Mouse (Mus musculus) skeletal muscle tissue, adult 2 months (tissue): ENCODE results near the gene Nusap1.
"Not testable (repeated sequence)": the region's sequence is repeated elsewhere in the genome, so short reads cannot be mapped to it uniquely, and the experiment has no call there.

Experiments used
- DNase-seq: peaks from one replicate; pipeline ENCODE4 v3.0.0-alpha.2; 2012; ENCODE audit warnings: low read depth, low spot score

Gene Nusap1

DNA sequence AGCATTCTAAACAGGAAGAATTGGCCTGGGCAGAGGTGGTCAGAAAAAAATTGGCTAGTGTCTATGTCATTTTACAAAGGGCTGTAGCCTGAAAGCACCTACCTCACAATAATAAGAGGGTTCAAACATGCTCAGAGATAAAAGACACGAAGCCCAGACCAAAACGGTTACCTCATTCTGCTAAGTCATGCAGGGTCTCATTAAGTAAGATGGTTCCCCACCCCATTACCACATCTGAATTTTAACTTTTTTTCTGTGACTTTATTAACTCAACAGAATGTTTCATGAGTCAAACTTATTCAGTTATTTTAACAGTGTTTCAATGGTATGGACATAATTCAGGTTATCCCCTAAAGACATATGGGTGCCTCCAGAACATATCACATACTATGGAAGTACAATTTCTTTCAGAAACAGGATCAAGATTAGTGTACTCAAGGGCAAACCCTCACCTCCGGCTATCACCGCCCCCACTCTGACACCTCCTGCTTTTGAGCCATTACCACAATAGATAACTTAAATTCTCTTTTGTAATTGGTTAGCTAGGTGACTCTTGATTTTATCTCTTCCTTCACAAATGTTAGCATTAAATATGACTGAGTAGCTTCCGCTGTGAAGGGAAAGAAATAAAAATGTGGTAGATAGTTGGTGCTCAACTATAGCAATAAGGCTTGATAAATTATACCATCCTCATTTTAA, 23.3 kb downstream of the Nusap1 start:
- no peak for DNase-seq

DNA sequence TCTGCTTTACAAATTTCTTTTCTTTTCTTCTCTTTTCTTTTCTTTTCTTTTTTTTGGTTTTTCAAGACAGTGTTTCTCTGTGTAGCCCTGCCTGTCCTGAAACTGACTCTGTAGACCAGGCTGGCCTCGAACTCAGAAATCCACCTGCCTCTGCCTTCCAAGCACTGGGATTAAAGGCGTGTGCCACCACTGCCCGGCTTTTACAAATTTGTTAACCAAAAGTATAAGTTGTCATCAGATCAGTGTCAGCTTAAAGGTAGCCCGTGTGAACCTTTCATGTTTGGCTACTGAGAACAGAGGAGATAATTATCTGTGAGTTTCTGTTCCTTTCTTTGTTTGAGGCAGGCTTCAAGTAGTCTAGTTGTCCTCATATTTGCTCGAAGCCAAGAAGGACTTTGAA, 26.2 kb downstream of the Nusap1 start:
- DNase-seq: no peak

DNA sequence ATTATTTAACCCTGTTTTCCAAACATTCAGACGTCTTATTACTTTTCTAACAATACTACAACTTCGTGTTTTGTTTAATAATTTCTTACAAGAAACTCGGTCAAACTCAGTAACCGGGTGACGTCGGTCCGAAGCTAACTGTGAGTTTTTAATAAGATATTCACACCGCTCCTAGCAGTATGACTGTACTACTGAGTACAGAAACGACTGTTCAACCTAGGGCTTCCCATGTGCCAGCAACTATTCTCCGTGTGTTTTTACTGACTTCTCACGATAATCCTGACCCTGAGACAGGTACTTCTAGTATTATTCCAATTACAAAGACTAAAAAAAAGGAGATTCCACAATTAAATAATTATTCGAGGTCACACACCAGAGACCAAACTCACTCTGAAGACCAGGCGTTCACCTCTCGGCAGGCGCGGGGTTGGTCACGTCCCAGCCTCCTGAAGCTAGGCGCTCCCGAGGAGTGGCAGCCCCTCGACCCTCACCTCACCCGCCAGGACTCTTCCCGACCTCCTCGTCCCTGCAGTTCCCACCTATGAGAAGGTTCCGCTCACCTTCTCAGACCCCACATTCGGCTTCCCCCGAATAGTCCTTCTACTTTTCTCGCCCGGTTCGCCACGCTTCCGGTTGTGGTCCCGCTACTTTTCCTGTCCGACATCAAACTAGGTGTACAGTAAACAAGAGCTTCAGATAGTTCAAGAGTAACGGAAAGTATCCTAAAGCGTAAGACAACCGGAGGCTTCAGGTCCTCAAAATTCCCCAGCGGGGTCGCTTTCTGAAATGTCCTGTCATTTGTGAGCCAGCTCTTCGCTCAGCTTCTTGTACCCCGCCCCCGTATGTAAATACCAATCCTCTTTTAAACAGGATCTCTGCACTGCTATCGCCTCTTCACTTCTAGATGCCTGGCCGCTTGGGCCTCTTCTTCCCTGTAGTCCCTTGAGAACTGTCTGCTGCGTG, 44.4 kb downstream of the Nusap1 start, which contains the start of gene Ndufaf1:
Gene Ndufaf1 (minus strand): TSS at position 608 of the 963 bp plus-strand sequence.
- DNase-seq: peak; percentile 50

DNA sequence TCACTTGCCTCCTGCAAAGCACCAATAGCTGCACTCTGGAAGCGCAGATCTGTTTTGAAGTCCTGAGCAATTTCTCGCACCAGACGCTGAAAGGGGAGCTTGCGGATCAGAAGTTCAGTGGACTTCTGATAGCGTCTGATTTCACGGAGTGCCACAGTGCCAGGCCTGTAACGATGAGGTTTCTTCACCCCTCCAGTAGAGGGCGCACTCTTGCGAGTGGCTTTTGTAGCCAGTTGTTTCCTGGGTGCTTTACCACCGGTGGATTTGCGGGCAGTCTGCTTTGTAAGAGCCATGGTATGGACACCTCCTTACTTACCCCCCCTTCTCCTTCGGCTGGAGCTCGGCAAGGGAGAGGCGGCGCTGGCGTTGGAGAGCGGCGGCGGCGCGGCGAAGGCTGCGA, 47.6 kb downstream of the Nusap1 start:
- DNase-seq: not testable (repeated sequence)

DNA sequence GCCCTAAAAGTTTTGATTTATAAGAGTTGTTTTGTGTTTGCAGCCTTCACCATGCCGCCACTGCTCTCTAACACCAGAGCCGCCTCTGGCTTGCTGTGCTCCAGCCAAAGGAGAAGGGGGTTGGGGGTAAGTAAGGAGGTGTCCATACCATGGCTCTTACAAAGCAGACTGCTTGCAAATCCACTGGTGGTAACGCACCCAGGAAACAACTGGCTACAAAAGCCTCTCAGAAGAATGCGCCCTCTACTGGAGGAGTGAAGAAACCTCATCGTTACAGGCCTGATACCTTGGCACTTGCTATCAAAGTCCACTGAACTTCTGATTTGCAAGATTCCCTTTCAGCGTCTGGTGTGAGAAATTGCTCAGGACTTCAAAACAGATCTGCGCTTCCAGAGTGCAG, 50.9 kb downstream of the Nusap1 start:
- DNase-seq: peak; percentile 17

- peak; percentile 89 for DNase-seq
Observed at GRCm38 (mm10) chr2:119674525-119675214, 56.6 kb downstream of the Nusap1 start, which contains the start of gene Rtf1. Rtf1 (plus strand) TSS chr2:119675068.

- no peak for DNase-seq
Observed at GRCm38 (mm10) chr2:119675215-119675784, 57.2 kb downstream of the Nusap1 start.

- DNase-seq: no peak
Observed at GRCm38 (mm10) chr2:119675831-119676230, 57.7 kb downstream of the Nusap1 start.

DNA sequence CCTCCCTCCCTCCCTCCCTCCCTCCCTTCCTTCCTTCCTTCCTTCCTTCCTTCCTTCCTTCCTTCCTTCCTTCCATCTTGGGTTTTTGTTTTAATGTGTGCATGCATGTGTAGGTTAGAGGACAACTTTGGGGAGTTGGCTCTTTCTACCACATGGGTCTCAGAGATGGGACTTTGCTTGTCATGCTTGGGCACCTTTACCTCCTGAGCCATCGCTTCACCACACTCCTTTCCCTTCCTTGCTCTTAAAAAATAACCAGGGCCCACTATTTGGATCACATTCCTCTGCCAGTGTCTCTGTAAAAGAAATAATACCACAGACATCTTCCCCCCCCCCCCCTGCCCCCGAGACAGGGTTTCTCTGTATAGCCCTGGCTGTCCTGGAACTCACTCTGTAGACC, 65.6 kb downstream of the Nusap1 start:
- DNase-seq: no peak

GRCm38 (mm10) chr2:119692003-119692701, 74.1 kb downstream of the Nusap1 start:
- DNase-seq: no peak

DNA sequence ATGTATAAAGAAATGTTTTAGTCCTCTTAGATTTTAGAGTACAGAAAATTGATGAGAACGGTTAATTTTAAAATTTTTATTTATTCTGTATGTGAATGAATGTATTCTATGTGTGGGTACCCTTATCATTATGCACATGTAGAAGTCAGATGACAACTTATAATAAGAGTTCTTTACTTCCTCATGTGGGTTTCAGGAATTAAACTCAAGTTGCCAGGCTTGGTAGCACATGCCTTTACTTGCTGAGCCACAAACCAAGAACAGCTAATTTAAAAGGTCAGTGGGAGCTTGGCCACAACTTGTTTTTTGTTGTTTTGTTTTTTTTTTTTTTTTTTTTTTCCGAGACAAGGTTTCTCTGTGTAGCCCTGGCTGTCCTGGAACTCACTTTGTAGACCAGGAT, 76.7 kb downstream of the Nusap1 start:
- no peak for DNase-seq

DNA sequence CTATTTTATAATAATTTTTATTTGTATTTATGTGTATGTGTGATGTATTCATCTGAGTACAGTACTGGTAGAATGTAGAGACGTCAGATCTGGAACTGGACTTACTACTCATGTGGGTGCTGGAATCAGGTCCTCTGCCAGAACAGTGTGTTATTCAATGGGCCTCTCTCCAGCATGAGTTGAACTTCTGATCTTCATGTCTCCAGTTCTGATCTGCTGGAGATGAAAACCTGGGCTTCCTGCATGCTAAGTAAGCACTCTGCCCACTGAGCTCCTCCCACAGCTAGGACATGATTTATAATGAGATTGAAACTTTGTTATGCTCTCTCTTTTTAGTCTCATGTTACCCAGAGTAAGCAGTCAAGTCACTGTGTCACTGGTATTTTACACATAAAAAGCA, 78.0 kb downstream of the Nusap1 start:
- DNase-seq: peak; percentile 9

- no peak for DNase-seq
Observed at GRCm38 (mm10) chr2:119698472-119698871, 80.4 kb downstream of the Nusap1 start.

DNA sequence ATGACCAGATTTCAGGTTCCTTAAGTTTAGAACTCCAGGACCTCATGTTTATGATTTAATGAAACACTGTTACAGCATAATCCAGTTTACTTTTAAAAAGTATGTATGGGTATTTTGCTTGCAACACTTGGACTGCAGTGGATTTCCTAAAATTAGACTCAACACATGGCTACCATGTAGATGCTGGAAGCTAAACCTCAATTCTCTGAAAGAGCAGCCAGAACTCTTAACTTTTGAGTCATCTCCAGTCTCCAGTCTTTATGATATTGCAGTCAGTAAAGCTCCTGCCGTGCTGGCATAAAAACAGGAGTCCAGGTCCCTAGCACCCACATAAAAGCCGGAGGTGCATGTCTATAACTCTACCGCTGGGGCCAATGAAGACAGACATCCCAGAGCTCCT, 81.9 kb downstream of the Nusap1 start:
- DNase-seq: no peak
